Mouse (Mus musculus) adrenal gland, adult 10 weeks (tissue): ENCODE measurements around the gene Zfp618. TPM values are rescaled to one million over a fixed set of nuclear protein-coding genes. Genes with fewer than 3 reads are reported as not detected.

Experiments
- polyA plus RNA-seq: library from polyadenylated mRNA; stranded (reverse); fragments of 350-450 nt; fragmentation: Illumina TruSeq; extraction: RNeasy Lipid Tissue Mini Kit (QIAGEN cat#74804); gene quantifications from one replicate; pipeline ENCODE4 v1.2.3, GENCODE M21; 2014; ENCODE audit warnings: low read depth, low replicate concordance

Gene Zfp618
- polyA plus RNA-seq: 2.5 TPM

GRCm38 (mm10) chr4:62965497-62966302 lies at the start of gene Zfp618:
TSS of gene Zfp618 (plus strand) at chr4:62965573.

GRCm38 (mm10) chr4:63154699-63155098 lies 189.3 kb downstream of the Zfp618 start, which contains the start of gene Ambp:
TSS of gene Ambp (minus strand) at chr4:63154799.

GRCm38 (mm10) chr4:63171969-63172685 lies 206.8 kb downstream of the Zfp618 start, which contains the start of gene Kif12:
TSS of gene Kif12 (minus strand) at chr4:63172131.

Other genes starting within 250 kb of the Zfp618 start
- not detected for gene Ambp, start 189.2 kb downstream of the Zfp618 start, polyA plus RNA-seq
- not detected for gene Kif12, start 206.6 kb downstream of the Zfp618 start, polyA plus RNA-seq
- 2.9 TPM for gene Col27a1, start 248.4 kb downstream of the Zfp618 start, polyA plus RNA-seq